9 mouse cellular contexts compared by ENCODE assay signal in genomic region chr11:73006377-73006776, GRCm38 (mm10). TPM values are rescaled to one million over a fixed set of nuclear protein-coding genes. Genes with fewer than 3 reads are reported as not detected.
DNase-seq lines count a peak whose midpoint lies in the region; ATAC-seq and TF ChIP-seq lines count a peak whose summit lies in the region.
"Had no signal": no experiment of that assay in that cellular context is flagged by ENCODE, and none has a peak within 500 bp of the region (broad histone marks: within the 10 kb centered on the region; RNA-seq: fewer than 3 reads in every experiment).

No protein-coding gene starts in this region.

- peak; percentile 93 for DNase-seq in 3T3-L1 (ENCODE audit: low read depth, low spot score)
- DNase-seq in embryonic facial prominence, embryonic 14.5 days (ENCODE audit: low spot score), result peak; percentile 83
- DNase-seq in liver, postnatal 0 days, result peak; percentile 50
- DNase-seq in left cerebral cortex, adult 11 months (ENCODE audit: low spot score), result no peak

- no peak overlapping the region for H3K4me3 ChIP-seq in C2C12 (ENCODE audit: insufficient read depth, poor library complexity, severe bottlenecking)
- H3K4me3 ChIP-seq in bone marrow, adult 2 months (replicated peaks; ENCODE audit: control insufficient read depth, low read depth, low read length), result no peak overlapping the region
- H3K4me3 ChIP-seq in embryonic facial prominence, embryonic 14.5 days (ENCODE audit: low read depth, low read length), result no peak overlapping the region
- H3K4me3 ChIP-seq in liver, postnatal 0 days (ENCODE audit: low read depth, low read length), result no peak overlapping the region

- peak; percentile 51 for TF ChIP-seq CTCF in C2C12 (IDR thresholded peaks at IDR 0.05; ENCODE audit: control insufficient read depth, insufficient read depth, insufficient read length)
- TF ChIP-seq CTCF in bone marrow, adult 2 months (IDR thresholded peaks at IDR 0.05; ENCODE audit: control insufficient read depth, insufficient read depth, low read length), result peak; percentile 84
- peak; percentile 90 for TF ChIP-seq CTCF in liver, postnatal 0 days (IDR thresholded peaks at IDR 0.05; ENCODE audit: low read depth)

- no peaks in the 10 kb centered on the region for H3K9me3 ChIP-seq in embryonic facial prominence, embryonic 14.5 days (ENCODE audit: control insufficient read depth, low read length)
- H3K9me3 ChIP-seq in liver, postnatal 0 days (ENCODE audit: low read length), result no peaks in the 10 kb centered on the region

- ATAC-seq in embryonic facial prominence, embryonic 14.5 days (ENCODE audit: low read depth), result peak; percentile 85; the same call in 1 of the 2 replicates
- ATAC-seq in inflammation-experienced regulatory T-cells, adult 6 months, result peak; percentile 71
- peak; percentile 70 for ATAC-seq in liver, postnatal 0 days
- ATAC-seq in neutrophil, adult 5-6 weeks (ENCODE audit: extremely low read depth, insufficient number of reproducible peaks, low FRiP score, poor library complexity, severe bottlenecking), result peak; percentile 78

- H3K9ac ChIP-seq in embryonic facial prominence, embryonic 14.5 days (ENCODE audit: low read depth, low read length), result no peak overlapping the region
- no peak overlapping the region for H3K9ac ChIP-seq in liver, postnatal 0 days (replicated peaks)

- H3K36me3 ChIP-seq in C2C12 (ENCODE audit: control insufficient read depth, insufficient read depth), result no peaks in the 10 kb centered on the region
- H3K36me3 ChIP-seq in embryonic facial prominence, embryonic 14.5 days (ENCODE audit: control insufficient read depth, insufficient read depth, low read length), result no peaks in the 10 kb centered on the region
- no peaks in the 10 kb centered on the region for H3K36me3 ChIP-seq in liver, postnatal 0 days (replicated peaks; ENCODE audit: insufficient read depth, low read length)

- no peak overlapping the region for H3K4me2 ChIP-seq in embryonic facial prominence, embryonic 14.5 days (ENCODE audit: low read depth, low read length)
- H3K4me2 ChIP-seq in liver, postnatal 0 days (ENCODE audit: low read depth, low read length), result no peak overlapping the region

- H3ac ChIP-seq in C2C12 (ENCODE audit: control insufficient read depth, insufficient read length, low read depth), result no peak overlapping the region

- H3K27me3 ChIP-seq in C2C12 (ENCODE audit: control insufficient read depth, insufficient read depth, insufficient read length), result peaks cover 4% of the 10 kb centered on the region
- H3K27me3 ChIP-seq in embryonic facial prominence, embryonic 14.5 days (replicated peaks; ENCODE audit: control insufficient read depth, insufficient read depth, low read length), result no peaks in the 10 kb centered on the region; the same call in 1 of the 2 replicates
- no peaks in the 10 kb centered on the region for H3K27me3 ChIP-seq in liver, postnatal 0 days (ENCODE audit: insufficient read depth, low read length)

- whole genome bisulfite sequencing in bone marrow, adult 2 months, result 6% methylated on average over 2 of the region's 2 CpGs
- 3% methylated on average over 2 of the region's 2 CpGs for WGBS in embryonic facial prominence, embryonic 14.5 days
- WGBS in liver, postnatal 0 days (ENCODE audit: insufficient replicate concordance), result 12% methylated on average over 2 of the region's 2 CpGs

- no peaks in the 10 kb centered on the region for H3K79me3 ChIP-seq in C2C12 (ENCODE audit: low read depth)

- TF ChIP-seq POLR2A in bone marrow, adult 2 months (IDR thresholded peaks at IDR 0.05; ENCODE audit: borderline replicate concordance, control insufficient read depth, low read depth, low read length), result no peak

- TF ChIP-seq EP300 in liver, postnatal 0 days (IDR thresholded peaks at IDR 0.05; ENCODE audit: low read depth), result no peak

- H3K27ac ChIP-seq in bone marrow, adult 2 months (ENCODE audit: control insufficient read depth, insufficient read depth, low read depth, low read length, poor library complexity), result no peak overlapping the region
- no peak overlapping the region for H3K27ac ChIP-seq in embryonic facial prominence, embryonic 14.5 days (replicated peaks; ENCODE audit: low read depth, low read length)
- no peak overlapping the region for H3K27ac ChIP-seq in liver, postnatal 0 days (ENCODE audit: low read depth)
- H3K27ac ChIP-seq: macrophage had no signal

- no peaks in the 10 kb centered on the region for H3K4me1 ChIP-seq in bone marrow, adult 2 months (ENCODE audit: control insufficient read depth, insufficient read depth, low read length)
- H3K4me1 ChIP-seq in embryonic facial prominence, embryonic 14.5 days (ENCODE audit: control insufficient read depth, insufficient read depth, low read length), result no peaks in the 10 kb centered on the region
- no peaks in the 10 kb centered on the region for H3K4me1 ChIP-seq in liver, postnatal 0 days (ENCODE audit: insufficient read depth)

- no peaks in the 10 kb centered on the region for H3K79me2 ChIP-seq in C2C12 (ENCODE audit: control insufficient read depth, insufficient read depth)

TF ChIP-seq in C2C12, 6 proteins besides CTCF, POLR2A, EP300 and RAD21:
- TF ChIP-seq USF1 (IDR thresholded peaks at IDR 0.05; ENCODE audit: low read depth) (no peak), MYOD1 (IDR thresholded peaks at IDR 0.05; ENCODE audit: control insufficient read depth, insufficient read length, low read depth) (no peak), MAX (IDR thresholded peaks at IDR 0.05) (no peak), FOSL1 (IDR thresholded peaks at IDR 0.05; ENCODE audit: insufficient read depth, low read length, poor library complexity, severe bottlenecking) (no peak), CEBPB (IDR thresholded peaks at IDR 0.05; ENCODE audit: low read depth) (no peak), MYOG (IDR thresholded peaks at IDR 0.05; ENCODE audit: control insufficient read depth, extremely low read depth, insufficient read length) (no peak)

RNA-seq across cellular contexts. Expression of gene P2rx1, which starts 7.5 kb away (rescaled TPM):
- polyA plus RNA-seq in C2C12 (2012; fragmentation: generic; extraction: Trizol), result 0.05 TPM
- 19.8 and 31.7 TPM in 2 replicates for polyA plus RNA-seq in bone marrow, adult 2 months (2011; ENCODE audit: insufficient read depth, insufficient read length, low replicate concordance, missing spikeins)
- 2.3 and 3.0 TPM in 2 replicates for polyA plus RNA-seq in embryonic facial prominence, embryonic 14.5 days (2014; fragmentation: Nextera tagmentation; extraction: Ambion mirVana)
- not detected for polyA plus RNA-seq in inflammation-experienced regulatory T-cells, adult 6 months (2017; shearing (Covaris generic))
- 7.0 and 7.9 TPM in 2 replicates for polyA plus RNA-seq in liver, postnatal 0 days (2015; fragmentation: Nextera tagmentation; extraction: Ambion mirVana)
- 2.4 and 2.6 TPM in 2 replicates for total RNA-seq in neutrophil, adult 5-6 weeks (2017)

RNA-seq across cellular contexts. Expression of gene Camkk1, which starts 12.4 kb away (rescaled TPM):
- 7.7 TPM for polyA plus RNA-seq in C2C12 (2012; fragmentation: generic; extraction: Trizol)
- 3.3 and 8.7 TPM in 2 replicates for polyA plus RNA-seq in bone marrow, adult 2 months (2011; ENCODE audit: insufficient read depth, insufficient read length, low replicate concordance, missing spikeins)
- polyA plus RNA-seq in embryonic facial prominence, embryonic 14.5 days (2014; fragmentation: Nextera tagmentation; extraction: Ambion mirVana), result 6.0 TPM in 2 replicates
- polyA plus RNA-seq in inflammation-experienced regulatory T-cells, adult 6 months (2017; shearing (Covaris generic)), result 1 to 10 TPM in 2 of 3 experiments, under 1 TPM in 1; 0.92 to 3.2 (median 3.0) TPM
- 0.76 and 0.78 TPM in 2 replicates for polyA plus RNA-seq in liver, postnatal 0 days (2015; fragmentation: Nextera tagmentation; extraction: Ambion mirVana)
- 5.1 and 6.3 TPM in 2 replicates for total RNA-seq in neutrophil, adult 5-6 weeks (2017)
- polyA plus RNA-seq: macrophage had no signal

RNA-seq across cellular contexts. Expression of gene Ncbp3, which starts 41.2 kb away (rescaled TPM):
- polyA plus RNA-seq in C2C12 (2012; fragmentation: generic; extraction: Trizol), result 3.6 TPM
- polyA plus RNA-seq in bone marrow, adult 2 months (2011; ENCODE audit: insufficient read depth, insufficient read length, low replicate concordance, missing spikeins), result 6.8 and 8.0 TPM in 2 replicates
- 9.2 and 9.5 TPM in 2 replicates for polyA plus RNA-seq in embryonic facial prominence, embryonic 14.5 days (2014; fragmentation: Nextera tagmentation; extraction: Ambion mirVana)
- 10 to 100 TPM; 12.6 to 21.1 (median 19.4) TPM for polyA plus RNA-seq in inflammation-experienced regulatory T-cells, adult 6 months (2017; shearing (Covaris generic))
- 2.7 TPM in 2 replicates for polyA plus RNA-seq in liver, postnatal 0 days (2015; fragmentation: Nextera tagmentation; extraction: Ambion mirVana)
- total RNA-seq in neutrophil, adult 5-6 weeks (2017), result 17.4 and 18.7 TPM in 2 replicates

RNA-seq across cellular contexts. Expression of gene Atp2a3, which starts 45.4 kb away (rescaled TPM):
- polyA plus RNA-seq in C2C12 (2012; fragmentation: generic; extraction: Trizol), result 0.54 TPM
- 153 and 281 TPM in 2 replicates for polyA plus RNA-seq in bone marrow, adult 2 months (2011; ENCODE audit: insufficient read depth, insufficient read length, low replicate concordance, missing spikeins)
- polyA plus RNA-seq in embryonic facial prominence, embryonic 14.5 days (2014; fragmentation: Nextera tagmentation; extraction: Ambion mirVana), result 4.8 and 5.6 TPM in 2 replicates
- polyA plus RNA-seq in inflammation-experienced regulatory T-cells, adult 6 months (2017; shearing (Covaris generic)), result 100 to 1,000 TPM in 1 of 3 experiments, 10 to 100 TPM in 2; 61.5 to 121 (median 72.5) TPM
- 13.5 and 14.6 TPM in 2 replicates for polyA plus RNA-seq in liver, postnatal 0 days (2015; fragmentation: Nextera tagmentation; extraction: Ambion mirVana)
- 240 and 251 TPM in 2 replicates for total RNA-seq in neutrophil, adult 5-6 weeks (2017)
